Mouse (Mus musculus) stomach, embryonic 16.5 days (tissue): ENCODE measurements around the gene Tmem169. TPM values are rescaled to one million over a fixed set of nuclear protein-coding genes. Genes with fewer than 3 reads are reported as not detected.

ENCODE experiments used
- ATAC-seq: fragments of 200-750 bp; cut with Nextera tagmentation; 2 replicates; pipeline ENCODE4 v1.8.0; 2017; ENCODE audit warnings: moderate number of reproducible peaks, moderate TSS enrichment; ENCODE audit not compliant: insufficient read depth, low FRiP score
- H3K27ac ChIP-seq: fragments of 300-500 bp; sonication (generic); 2 replicates; pipeline ENCODE4 v1.5.1; 2014; ENCODE audit warnings: low read length
- H3K27me3 ChIP-seq: fragments of 300-500 bp; sonication (generic); 2 replicates; pipeline ENCODE4 v1.6.1; 2014; ENCODE audit warnings: low read length, control low read depth, mixed read lengths; ENCODE audit not compliant: control insufficient read depth, insufficient read depth
- H3K36me3 ChIP-seq: fragments of 300-500 bp; sonication (generic); 2 replicates; pipeline ENCODE4 v1.6.1; 2014; ENCODE audit warnings: low read length; ENCODE audit not compliant: control insufficient read depth, insufficient read depth
- H3K4me1 ChIP-seq: fragments of 300-500 bp; sonication (generic); 2 replicates; pipeline ENCODE4 v1.6.1; 2014; ENCODE audit warnings: low read length, control low read depth, mixed read lengths; ENCODE audit not compliant: control insufficient read depth, insufficient read depth
- H3K4me2 ChIP-seq: fragments of 300-500 bp; sonication (generic); 2 replicates; pipeline ENCODE4 v1.6.1; 2014; ENCODE audit warnings: low read depth, low read length, mixed read lengths
- H3K4me3 ChIP-seq: fragments of 300-500 bp; sonication (generic); replicated peaks from 2 replicates; pipeline ENCODE4 v1.5.1; 2014; ENCODE audit warnings: mild to moderate bottlenecking, low read length
- H3K9ac ChIP-seq: fragments of 300-500 bp; sonication (generic); 2 replicates; pipeline ENCODE4 v1.6.1; 2014; ENCODE audit warnings: low read length
- H3K9me3 ChIP-seq: fragments of 300-500 bp; sonication (generic); replicated peaks from 2 replicates; pipeline ENCODE4 v1.6.1; 2016; ENCODE audit warnings: low read length, control low read depth; ENCODE audit not compliant: control insufficient read depth
- WGBS: fragments of 180-500 bp; shearing (Covaris S2); extraction: QIAGEN DNeasy Blood & Tissue Kit; methylation state at CpG from one replicate; pipeline ENCODE4 v1.1.7; 2014; 5-methylcytosine and 5-hydroxymethylcytosine counted together
- polyA plus RNA-seq: library from polyadenylated mRNA; unstranded; fragments of >200 nt; fragmentation: Nextera tagmentation; extraction: Ambion mirVana; gene quantifications from 2 replicates; pipeline ENCODE4 v1.2.1, GENCODE M21; 2015

Gene Tmem169
- polyA plus RNA-seq, 1 experiment from 2014 or later, result 2.6 TPM

DNA sequence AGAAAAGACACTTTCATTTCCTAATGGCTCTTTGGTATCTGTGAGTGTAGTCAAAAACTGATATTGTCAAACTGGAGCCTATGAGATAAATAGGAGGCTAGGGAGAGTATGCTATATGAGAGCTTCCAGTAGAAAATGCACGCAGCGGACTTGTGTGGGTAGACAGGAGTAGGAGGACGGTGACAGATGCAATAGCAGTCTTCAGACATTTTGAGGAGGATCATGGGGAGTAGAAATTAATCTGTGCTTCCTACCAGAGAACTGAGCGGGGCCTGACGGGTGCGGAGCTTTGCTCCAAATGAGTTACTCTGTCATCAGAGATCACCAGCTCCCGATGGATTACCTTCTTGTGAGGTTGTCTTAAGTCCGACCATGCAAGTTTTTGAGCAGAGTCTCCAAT lies 52.6 kb downstream of the Tmem169 start:
- H3K27ac ChIP-seq, result no peak overlapping the region
- 89% methylated on average over 8 of the region's 8 CpGs for WGBS
- H3K9me3 ChIP-seq, result no peaks in the 10 kb centered on the region
- no peaks in the 10 kb centered on the region for H3K27me3 ChIP-seq
- H3K4me3 ChIP-seq, result no peak overlapping the region
- no peak overlapping the region for H3K4me2 ChIP-seq
- no peak overlapping the region for H3K9ac ChIP-seq
- H3K4me1 ChIP-seq, result no peaks in the 10 kb centered on the region
- H3K36me3 ChIP-seq, result peaks cover 11% of the 10 kb centered on the region; the same call in 1 of the 2 replicates
- ATAC-seq, result no peak

- 87% methylated on average over 5 of the region's 5 CpGs for WGBS
- H3K27ac ChIP-seq, result no peak overlapping the region
- H3K9ac ChIP-seq, result no peak overlapping the region
- peaks cover 11% of the 10 kb centered on the region; the same call in 1 of the 2 replicates for H3K36me3 ChIP-seq
- H3K4me1 ChIP-seq, result no peaks in the 10 kb centered on the region
- H3K9me3 ChIP-seq, result no peaks in the 10 kb centered on the region
- no peak overlapping the region for H3K4me2 ChIP-seq
- no peaks in the 10 kb centered on the region for H3K27me3 ChIP-seq
- no peak overlapping the region for H3K4me3 ChIP-seq
- ATAC-seq, result no peak
Observed at GRCm38 (mm10) chr1:72338341-72338740, 54.2 kb downstream of the Tmem169 start.

GRCm38 (mm10) chr1:72347873-72348272 lies 63.7 kb downstream of the Tmem169 start:
- no peaks in the 10 kb centered on the region for H3K36me3 ChIP-seq
- no peaks in the 10 kb centered on the region for H3K27me3 ChIP-seq
- H3K9ac ChIP-seq, result no peak overlapping the region
- H3K4me2 ChIP-seq, result no peak overlapping the region
- 79% methylated on average over 6 of the region's 6 CpGs for WGBS
- H3K4me3 ChIP-seq, result no peak overlapping the region
- H3K4me1 ChIP-seq, result no peaks in the 10 kb centered on the region
- no peak for ATAC-seq
- no peak overlapping the region for H3K27ac ChIP-seq
- H3K9me3 ChIP-seq, result no peaks in the 10 kb centered on the region

Other genes with a start within 250 kb of the Tmem169 start
- 12.4 and 14.4 TPM in 2 replicates for gene Mreg, start 72.1 kb upstream of the Tmem169 start, polyA plus RNA-seq
- gene Pecr, start 55 bp upstream of the Tmem169 start, polyA plus RNA-seq, result 48.1 and 52.0 TPM in 2 replicates
- gene Xrcc5, start 23.1 kb downstream of the Tmem169 start, polyA plus RNA-seq, result 35.0 and 37.5 TPM in 2 replicates